Mouse (Mus musculus): ENCODE results near the gene Calr.

DNA sequence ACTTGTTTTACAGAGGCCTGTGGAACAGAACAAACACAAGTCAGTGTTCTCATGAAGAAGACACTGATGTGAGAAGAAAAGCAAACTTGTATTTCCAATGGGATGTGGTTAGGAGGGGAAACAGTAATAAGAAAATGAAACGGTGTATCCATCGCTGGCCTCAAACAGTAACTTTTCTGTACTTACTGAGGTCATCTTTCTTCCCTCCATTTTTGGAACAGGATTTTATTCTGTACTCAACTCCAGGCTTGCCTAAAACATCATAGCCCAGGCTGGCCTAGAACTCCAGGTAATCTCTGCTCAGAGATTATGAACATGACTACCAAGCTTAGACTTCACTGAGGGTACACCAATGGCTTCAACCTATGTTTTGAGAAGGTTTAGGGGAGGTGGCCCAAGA, 7.3 kb downstream of the Calr start:
- no peak for TF ChIP-seq CTCF (IDR thresholded peaks at IDR 0.05; ENCODE audit: borderline replicate concordance, extremely low read depth, insufficient read depth, insufficient read length)
- no peak for TF ChIP-seq POLR2A (IDR thresholded peaks at IDR 0.05; ENCODE audit: borderline replicate concordance, extremely low read depth, insufficient read depth, insufficient read length, poor library complexity, severe bottlenecking)

All from brain, embryonic 14.5 days (tissue).